Mouse (Mus musculus) monocyte, adult 5-6 weeks (primary cell): ENCODE measurements around the gene Gm45140. TPM values are rescaled to one million over a fixed set of nuclear protein-coding genes. Genes with fewer than 3 reads are reported as not detected.

ENCODE experiments used
- ATAC-seq: fragments of 153-309, 156-312 bp; replicated peaks from 2 replicates; pipeline ENCODE4 v1.8.0; 2017; ENCODE audit warnings: mild to moderate bottlenecking; ENCODE audit not compliant: low TSS enrichment, insufficient number of reproducible peaks, severe bottlenecking, poor library complexity, low FRiP score
- total RNA-seq: library from RNA; stranded (forward); fragments of 200-1000, 200-491, 200-594 nt; gene quantifications from 3 replicates; pipeline ENCODE4 v1.2.3, GENCODE M21; 2017

Gene Gm45140
- total RNA-seq, result 27.5 to 45.6 TPM (median 37.9 TPM) in 3 replicates

- no peak for ATAC-seq
Observed at GRCm38 (mm10) chr6:87835695-87836094, at the start of gene Gm45140. Gene Gm45140, minus strand, starts transcription at chr6:87835795.

DNA sequence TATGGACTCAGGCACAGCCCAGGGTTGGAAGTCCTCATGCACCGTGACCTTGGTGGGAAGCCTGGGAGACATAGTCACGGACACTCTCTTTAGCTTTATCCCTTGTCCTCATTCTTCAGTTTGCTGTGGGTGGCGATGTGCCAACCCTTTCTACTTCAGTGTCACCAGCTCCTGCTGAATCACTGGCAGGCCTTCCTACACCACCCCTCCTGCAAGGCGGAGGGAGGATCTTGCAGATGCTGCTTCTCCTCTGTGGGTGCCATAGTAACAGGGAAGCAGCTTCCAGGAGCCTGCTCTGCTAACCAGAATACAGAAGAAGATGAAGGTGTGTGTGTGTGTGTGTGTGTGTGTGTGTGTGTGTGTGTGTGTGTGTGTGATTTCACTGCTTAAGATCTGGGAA lies 47.2 kb upstream of the Gm45140 start:
- no peak for ATAC-seq

DNA sequence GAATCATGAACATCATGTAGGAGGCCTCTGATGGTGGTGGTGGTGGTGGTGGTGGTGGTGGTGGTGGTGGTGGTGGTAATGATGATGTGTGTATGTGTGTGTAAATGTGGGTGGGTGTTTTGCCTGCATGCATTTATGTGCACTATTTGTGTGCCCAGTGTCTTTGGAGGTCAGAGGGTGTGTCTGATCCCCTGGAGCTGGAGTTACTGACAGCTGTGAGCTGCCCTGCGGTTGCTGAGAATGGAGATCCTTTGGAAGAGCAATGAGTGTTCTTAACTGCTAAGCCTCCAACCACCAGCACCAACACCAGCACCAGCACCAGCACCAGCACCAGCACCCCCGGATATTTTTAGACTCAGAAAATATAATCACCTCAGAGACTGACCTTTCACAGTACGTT lies 46.6 kb upstream of the Gm45140 start:
- no peak for ATAC-seq

DNA sequence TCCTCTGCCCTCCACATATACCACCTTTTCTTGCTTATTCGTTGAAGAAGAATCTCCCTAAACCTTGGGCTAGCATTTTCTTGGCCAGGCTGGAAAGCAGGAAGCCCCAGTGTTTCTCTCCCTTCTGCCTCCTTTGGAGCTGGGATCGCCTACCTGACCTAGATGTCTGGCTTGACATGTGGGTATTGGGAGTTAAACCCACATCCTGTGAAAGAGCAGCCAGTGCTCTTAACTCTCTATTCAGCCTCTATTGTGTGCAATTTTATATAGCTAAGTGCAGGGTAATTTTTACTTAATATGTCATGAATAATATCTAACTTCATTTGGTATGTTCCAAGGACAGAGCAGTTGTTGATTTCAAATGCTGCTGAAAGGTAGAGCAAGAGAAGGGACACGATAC lies 44.0 kb upstream of the Gm45140 start:
- no peak for ATAC-seq

DNA sequence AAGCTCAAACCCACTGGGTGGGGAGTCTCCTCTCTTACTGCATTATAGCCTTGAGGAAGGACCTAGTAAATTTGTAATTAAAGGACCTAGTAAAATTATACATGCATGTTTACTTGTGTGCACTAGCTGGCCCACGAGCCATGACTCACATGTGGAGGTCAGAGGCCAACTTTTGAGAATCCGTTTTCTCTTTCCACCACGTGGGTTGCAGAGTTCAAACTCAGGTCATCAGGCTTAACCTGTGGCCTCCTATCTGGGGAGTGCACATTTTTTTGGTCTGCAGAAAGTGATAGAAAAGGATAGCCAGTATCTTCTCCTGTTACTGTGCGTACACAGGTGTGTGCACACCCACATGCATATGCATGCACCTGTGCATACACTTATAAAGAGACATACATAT lies 43.4 kb upstream of the Gm45140 start:
- no peak for ATAC-seq

DNA sequence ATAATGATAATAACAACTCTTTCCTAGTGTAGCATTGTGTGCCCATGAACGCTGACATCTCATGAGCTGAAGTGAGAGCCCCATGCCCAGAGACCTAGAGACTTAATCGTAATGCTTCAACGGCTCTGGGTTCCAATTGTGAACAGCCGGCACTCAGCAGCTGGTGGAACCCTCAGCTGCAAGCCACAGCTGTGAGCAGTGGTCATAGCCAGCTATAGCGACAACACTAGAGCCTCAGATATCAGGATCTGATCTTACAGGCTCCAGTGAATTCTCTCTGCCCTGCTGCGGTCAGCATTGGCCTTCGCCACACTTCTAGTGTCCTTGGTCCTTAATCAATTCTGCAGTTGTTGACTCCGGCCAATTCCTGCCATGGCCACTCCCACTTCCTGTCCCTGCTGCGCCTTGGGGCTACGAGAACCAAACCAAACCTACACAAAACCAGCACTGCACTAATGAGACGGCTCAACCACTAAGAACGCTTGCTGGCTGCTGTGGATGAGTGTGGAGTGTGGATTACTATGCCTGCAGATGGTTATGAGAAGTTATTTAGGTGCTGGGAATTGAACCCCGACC lies 40.6 kb upstream of the Gm45140 start:
- ATAC-seq, result peak; percentile 62; the same call in 1 of the 2 replicates

DNA sequence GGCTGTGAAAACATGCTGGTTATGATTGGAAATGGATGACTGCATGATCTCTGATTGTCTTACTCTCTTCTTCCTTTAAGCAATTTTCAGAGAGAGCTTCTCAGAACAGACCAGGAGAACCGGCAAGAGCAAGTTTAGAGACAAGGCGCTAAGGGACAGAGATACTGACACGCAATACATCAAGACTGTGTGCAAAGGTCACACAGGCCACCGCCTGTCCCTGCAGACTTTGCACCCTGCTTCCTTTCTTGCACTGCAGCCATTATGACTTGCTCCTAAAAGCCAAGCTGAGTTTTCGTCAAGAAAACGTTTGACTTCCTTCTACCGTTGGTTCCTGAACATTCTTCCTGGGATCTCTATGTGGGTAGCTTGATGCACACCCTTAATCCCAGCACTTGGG lies 40.0 kb upstream of the Gm45140 start:
- ATAC-seq, result no peak

DNA sequence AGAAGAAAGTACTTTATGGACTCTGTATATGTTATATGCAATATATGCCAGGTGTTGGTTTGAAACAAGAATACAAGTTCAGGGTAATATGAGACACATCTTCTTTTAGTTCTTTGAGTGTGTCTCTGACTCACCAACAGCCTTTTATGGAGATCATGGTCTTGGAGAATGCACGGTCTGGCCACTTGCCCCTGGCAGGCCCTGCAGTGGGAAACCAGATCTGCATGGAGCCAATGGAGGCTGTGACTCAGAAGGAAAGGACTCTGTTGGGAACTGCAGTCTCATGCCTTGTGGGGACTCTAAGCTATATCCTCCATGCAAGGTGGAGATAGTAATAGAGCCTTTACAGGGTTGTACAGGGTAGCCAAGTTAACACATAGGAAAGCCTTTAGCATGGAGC lies 39.5 kb upstream of the Gm45140 start:
- ATAC-seq, result no peak

DNA sequence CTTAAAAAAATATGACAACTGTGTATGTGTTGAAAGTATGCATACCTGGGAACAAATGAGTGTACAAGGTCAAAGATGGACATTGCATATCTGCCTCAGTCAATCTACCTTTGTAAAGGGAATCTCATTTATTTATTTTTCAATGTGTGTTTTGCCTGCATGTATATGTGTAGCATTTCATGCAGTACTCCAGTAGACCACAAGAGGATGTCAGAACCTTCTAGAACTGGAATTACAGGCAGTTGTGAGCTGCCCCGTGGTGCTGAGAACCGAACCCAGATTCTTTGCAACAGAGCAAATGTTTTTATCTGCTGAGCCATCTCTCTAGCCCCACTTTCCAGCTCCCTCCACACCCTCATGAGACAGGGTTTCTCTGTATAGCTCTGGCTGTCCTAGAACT lies 38.4 kb upstream of the Gm45140 start:
- ATAC-seq, result no peak

DNA sequence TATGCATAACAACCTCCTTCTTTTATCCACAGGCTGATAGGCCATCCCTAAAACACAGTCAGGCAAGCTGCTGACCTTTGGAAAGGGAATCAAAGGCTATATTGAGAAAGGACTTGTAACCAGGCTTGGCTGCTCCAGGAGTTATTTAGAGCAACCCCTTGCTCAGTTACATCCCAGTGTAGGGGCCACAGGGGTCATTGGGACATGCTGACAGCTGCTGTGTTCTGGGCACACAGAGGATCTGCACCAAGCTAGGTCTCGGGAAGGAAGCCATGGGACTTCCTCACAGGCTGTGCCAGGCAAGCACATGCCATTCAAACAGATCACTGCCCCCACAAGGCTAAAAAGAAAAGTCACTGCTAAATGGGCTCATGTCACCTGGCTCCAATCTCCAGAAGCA lies 37.5 kb upstream of the Gm45140 start:
- no peak for ATAC-seq

GRCm38 (mm10) chr6:87871240-87871639 lies 35.6 kb upstream of the Gm45140 start:
- ATAC-seq, result no peak

DNA sequence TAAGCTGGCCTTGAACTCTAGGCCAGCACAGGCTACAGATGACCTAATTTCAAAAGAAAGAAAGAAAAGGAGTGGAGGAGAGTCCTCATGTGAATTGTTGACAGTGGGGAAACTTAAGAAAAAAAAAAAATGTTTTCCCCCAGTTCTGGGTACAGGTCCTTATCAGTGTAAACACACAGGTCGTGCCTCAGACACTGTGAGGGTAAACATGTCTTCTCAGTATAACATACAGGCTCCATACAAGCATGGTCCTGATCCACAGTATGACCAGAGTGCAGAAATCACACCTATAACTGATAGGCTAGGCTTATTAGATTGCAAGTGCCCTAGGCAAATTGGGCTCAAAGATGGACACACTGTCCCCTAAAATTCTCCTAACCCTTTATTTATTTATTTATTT lies 34.8 kb upstream of the Gm45140 start:
- ATAC-seq, result no peak

GRCm38 (mm10) chr6:87868871-87869506 lies 33.4 kb upstream of the Gm45140 start:
- no peak for ATAC-seq

DNA sequence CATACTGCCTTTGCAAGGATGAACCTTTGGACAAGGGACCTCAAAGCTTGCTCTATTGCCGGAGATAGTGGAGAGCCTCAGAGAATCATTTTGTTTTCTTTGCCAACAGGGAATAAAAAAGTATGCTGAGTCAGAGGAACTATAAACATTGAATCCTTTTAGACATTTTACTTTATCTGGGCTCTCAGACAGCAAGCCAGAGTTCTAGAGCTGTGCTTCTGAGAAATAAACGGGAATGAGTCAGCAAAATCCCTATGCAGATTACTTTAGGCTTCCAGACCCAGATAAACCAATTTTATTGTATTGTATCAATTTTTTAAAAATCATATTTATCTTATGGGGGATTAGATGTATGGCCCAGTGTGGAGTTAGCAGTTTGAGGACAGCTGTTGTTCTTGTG lies 31.7 kb upstream of the Gm45140 start:
- no peak for ATAC-seq

GRCm38 (mm10) chr6:87866211-87866610 lies 30.6 kb upstream of the Gm45140 start:
- no peak for ATAC-seq

DNA sequence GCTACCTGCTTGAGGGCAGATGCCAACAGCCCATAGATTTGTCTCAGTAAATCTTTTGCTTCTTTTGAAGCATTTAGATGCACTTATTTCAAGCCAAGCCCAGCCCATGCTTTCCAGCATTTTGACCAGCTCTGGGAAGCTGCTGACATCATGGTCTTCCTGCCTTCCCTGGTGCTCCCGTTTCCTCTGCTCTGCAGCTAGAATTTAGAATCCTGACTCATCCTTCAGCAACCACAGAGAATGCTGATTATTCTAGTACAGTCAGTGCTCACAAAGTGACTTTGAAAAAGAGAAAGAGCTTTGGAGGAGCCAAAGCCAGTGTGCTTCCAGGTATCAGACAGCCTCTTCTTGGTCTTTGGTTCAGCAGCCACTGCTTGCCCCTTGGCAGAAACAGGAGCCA lies 21.5 kb upstream of the Gm45140 start:
- ATAC-seq, result no peak

GRCm38 (mm10) chr6:87853446-87853845 lies 17.9 kb upstream of the Gm45140 start:
- ATAC-seq, result no peak

DNA sequence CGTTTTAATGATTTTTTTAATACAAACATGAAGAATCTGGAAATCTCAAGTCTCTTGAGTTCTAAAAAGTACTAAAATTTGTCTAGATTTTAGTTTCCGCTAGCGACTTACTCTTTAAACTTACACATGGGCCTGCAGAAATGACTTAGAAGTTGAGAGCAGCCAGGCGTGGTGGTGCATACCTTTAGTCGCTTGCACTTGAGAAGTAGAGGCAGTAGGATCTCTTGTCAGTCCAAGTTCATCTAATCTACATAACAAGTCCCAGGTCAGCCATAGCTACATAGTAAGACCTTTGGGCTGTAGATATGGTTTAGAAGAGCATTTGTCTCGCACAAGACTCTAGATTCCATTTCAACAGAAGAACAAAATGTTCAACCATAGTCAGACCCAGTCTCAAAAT lies 16.3 kb upstream of the Gm45140 start:
- no peak for ATAC-seq

- peak; percentile 96 for ATAC-seq
Observed at GRCm38 (mm10) chr6:87850900-87851614, 15.5 kb upstream of the Gm45140 start, which contains the start of gene Cnbp. Gene Cnbp, minus strand, starts transcription at chr6:87851106.
